Mouse (Mus musculus) kidney, adult 2 months (tissue): ENCODE results near the gene Tnfsf12.

Experiments
- CTCF ChIP-seq: fragments of 200-500 bp; conservative IDR thresholded peaks from 2 replicates; pipeline ENCODE4 v1.5.1; 2011; ENCODE audit warnings: low read depth, mild to moderate bottlenecking, control low read depth, low read length, moderate library complexity, mixed read lengths; ENCODE audit not compliant: insufficient read depth, insufficient read length
- POLR2A ChIP-seq: fragments of 200-500 bp; IDR thresholded peaks from one replicate; pipeline ENCODE4 v1.6.1; 2011; ENCODE audit warnings: low read depth, low read length, control low read depth

DNA sequence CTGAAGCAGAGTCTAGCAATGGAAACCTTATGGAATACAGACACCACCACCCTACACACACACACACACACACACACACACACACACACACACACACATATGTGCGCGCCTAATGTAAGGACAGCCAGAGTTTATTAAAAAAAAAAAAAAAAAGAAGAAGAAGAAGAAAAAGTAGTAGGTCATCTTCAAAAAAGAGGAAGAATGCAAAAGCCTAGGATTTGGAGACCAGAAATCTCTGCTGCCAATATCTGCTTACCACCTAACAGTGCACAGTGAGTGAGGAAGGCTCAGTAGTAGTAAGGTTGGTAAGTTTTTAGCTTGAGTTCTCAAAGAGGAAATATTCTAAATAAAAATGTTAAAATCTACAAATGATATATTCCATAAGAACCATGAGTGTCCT, 16.5 kb downstream of the Tnfsf12 start:
- TF ChIP-seq CTCF, result no peak
- TF ChIP-seq POLR2A, result no peak
